Mouse (Mus musculus) bone marrow, adult 2 months (tissue): ENCODE measurements around the gene Rae1. TPM values are rescaled to one million over a fixed set of nuclear protein-coding genes. Genes with fewer than 3 reads are reported as not detected.

Source experiments
- H3K27ac ChIP-seq: fragments of 200-500 bp; 2 replicates; pipeline ENCODE4 v1.5.1; 2012; ENCODE audit warnings: low read depth, mild to moderate bottlenecking, control low read depth, inconsistent platforms, low read length; ENCODE audit not compliant: control insufficient read depth, poor library complexity, insufficient read depth
- H3K4me1 ChIP-seq: fragments of 200-500 bp; 2 replicates; pipeline ENCODE4 v1.6.1; 2011; ENCODE audit warnings: low read length; ENCODE audit not compliant: control insufficient read depth, insufficient read depth
- H3K4me3 ChIP-seq: fragments of 200-500 bp; replicated peaks from 2 replicates; pipeline ENCODE3; 2011; ENCODE audit warnings: mild to moderate bottlenecking, low read depth, low read length, control low read depth; ENCODE audit not compliant: control insufficient read depth
- CTCF ChIP-seq: fragments of 200-500 bp; IDR thresholded peaks from 2 replicates; pipeline ENCODE4 v1.5.1; 2011; ENCODE audit warnings: low read length, control low read depth; ENCODE audit not compliant: control insufficient read depth, insufficient read depth
- POLR2A ChIP-seq: fragments of 200-500 bp; IDR thresholded peaks from 2 replicates; pipeline ENCODE4 v1.6.1; 2011; ENCODE audit warnings: low read depth, mild to moderate bottlenecking, control low read depth, low read length, borderline replicate concordance; ENCODE audit not compliant: control insufficient read depth
- WGBS: fragments of 180-500 bp; shearing (Covaris S2); methylation state at CpG from one replicate; pipeline ENCODE4 v1.1.7; 2018; 5-methylcytosine and 5-hydroxymethylcytosine counted together
- polyA plus RNA-seq: library from polyadenylated mRNA; stranded (reverse); fragments of >200 nt; gene quantifications from 2 replicates; pipeline ENCODE4 v1.2.4, GENCODE M21; 2011; ENCODE audit warnings: low replicate concordance; ENCODE audit not compliant: missing spikeins, insufficient read depth, insufficient read length

Rae1 gene
- polyA plus RNA-seq, 1 experiment: 61.5 TPM

GRCm38 (mm10) chr2:173061443-173062351 lies 61.8 kb downstream of the Rae1 start:
- TF ChIP-seq CTCF (no peak; the same call in 1 of the 2 replicates), POLR2A (no peak)
- peak overlapping the region; percentile 76 for H3K4me3 ChIP-seq
- 6% methylated on average over 15 of the region's 15 CpGs for WGBS
- peak overlapping the region; percentile 91 for H3K27ac ChIP-seq
- H3K4me1 ChIP-seq: peaks cover 14% of the 10 kb centered on the region

GRCm38 (mm10) chr2:173063219-173063618 lies 63.3 kb downstream of the Rae1 start:
- no peak overlapping the region; the same call in 1 of the 2 replicates for H3K27ac ChIP-seq
- 0% methylated on average over 1 of the region's 1 CpGs for WGBS
- TF ChIP-seq POLR2A: no peak
- no peak for TF ChIP-seq CTCF
- peaks cover 14% of the 10 kb centered on the region for H3K4me1 ChIP-seq
- H3K4me3 ChIP-seq: no peak overlapping the region

- WGBS: 56% methylated on average over 2 of the region's 2 CpGs
- peaks cover 14% of the 10 kb centered on the region for H3K4me1 ChIP-seq
- H3K27ac ChIP-seq: peak overlapping the region; percentile 25
- no peak for TF ChIP-seq CTCF
- no peak for TF ChIP-seq POLR2A
- H3K4me3 ChIP-seq: no peak overlapping the region
These were observed 64.9 kb downstream of the Rae1 start for GRCm38 (mm10) chr2:173064864-173065263.

Other genes starting within 250 kb of the Rae1 start
- 0.55 TPM in 1 of 2 replicates, not detected in the other for gene Bmp7, start 59.8 kb upstream of the Rae1 start, polyA plus RNA-seq
- 0.70 TPM in 1 of 2 replicates, not detected in the other for gene Spo11, start 22.4 kb upstream of the Rae1 start, polyA plus RNA-seq
- gene Rbm38, start 20.4 kb downstream of the Rae1 start, polyA plus RNA-seq: 204 and 219 TPM in 2 replicates
- not detected in 2 replicates for gene Ctcfl, start 119.4 kb downstream of the Rae1 start, polyA plus RNA-seq
- gene Pck1, start 152.9 kb downstream of the Rae1 start, polyA plus RNA-seq: 4.9 and 16.4 TPM in 2 replicates
- gene Zbp1, start 218.8 kb downstream of the Rae1 start, polyA plus RNA-seq: 8.1 and 9.1 TPM in 2 replicates